Mouse (Mus musculus) bone marrow, adult 2 months (tissue): ENCODE measurements around the gene Ccr1l1.

ENCODE experiments used
- CTCF ChIP-seq: fragments of 200-500 bp; IDR thresholded peaks from 2 replicates; pipeline ENCODE4 v1.5.1; 2011; ENCODE audit warnings: low read length, control low read depth; ENCODE audit not compliant: control insufficient read depth, insufficient read depth
- POLR2A ChIP-seq: fragments of 200-500 bp; IDR thresholded peaks from 2 replicates; pipeline ENCODE4 v1.6.1; 2011; ENCODE audit warnings: low read depth, mild to moderate bottlenecking, control low read depth, low read length, borderline replicate concordance; ENCODE audit not compliant: control insufficient read depth

DNA sequence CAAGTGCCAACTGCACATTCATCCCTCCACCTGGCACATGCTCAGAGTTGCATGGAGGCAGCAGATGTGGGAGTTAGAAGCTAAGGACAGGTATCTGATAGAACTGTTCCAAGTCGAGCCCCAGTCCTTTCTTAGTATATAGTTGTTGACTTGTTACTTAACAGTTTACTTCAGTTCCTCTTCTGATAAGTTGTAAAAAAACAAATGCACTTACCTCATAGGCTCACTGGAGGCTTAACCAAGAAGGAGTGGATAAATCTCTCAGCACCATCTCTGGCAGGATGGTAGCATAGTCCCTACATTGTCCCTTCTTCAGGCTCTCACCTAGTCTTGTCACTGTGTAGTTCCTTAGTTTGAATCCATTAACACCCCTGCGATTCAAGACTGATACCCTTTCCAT lies 34.5 kb upstream of the Ccr1l1 start:
- TF ChIP-seq POLR2A (no peak), CTCF (no peak)
